ENCODE assay signal across 21 mouse cellular contexts in the genomic region with DNA sequence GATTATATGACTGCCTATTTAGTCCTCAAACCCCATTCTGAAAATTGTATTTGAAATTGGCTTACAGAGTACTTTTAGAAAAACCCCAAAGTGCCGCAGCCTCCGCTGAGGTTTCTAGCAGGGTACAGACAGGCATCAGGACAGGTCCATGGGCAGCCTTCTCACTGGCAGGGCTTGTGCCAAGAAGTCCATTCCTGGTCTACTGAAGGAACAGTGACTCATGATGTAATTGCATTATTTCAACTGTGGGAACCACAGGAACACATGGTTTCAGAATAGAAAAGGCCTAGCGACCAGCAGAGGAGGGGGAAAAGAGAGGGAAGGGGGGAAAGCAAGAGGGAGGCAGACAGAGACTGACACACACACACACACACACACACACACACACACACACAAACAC.
DNase-seq lines count a peak whose midpoint lies in the region; ATAC-seq and TF ChIP-seq lines count a peak whose summit lies in the region.
"Had no signal": no experiment of that assay in that cellular context is flagged by ENCODE, and none has a peak within 500 bp of the region (broad histone marks: within the 10 kb centered on the region; RNA-seq: fewer than 3 reads in every experiment).

No protein-coding gene starts in this region.

- no peak overlapping the region for H3K4me2 ChIP-seq in embryonic facial prominence, embryonic 15.5 days (replicated peaks)
- no peak overlapping the region for H3K4me2 ChIP-seq in intestine, postnatal 0 days (replicated peaks; ENCODE audit: low read depth)
- H3K4me2 ChIP-seq: hindbrain, embryonic 13.5 days; liver, embryonic 13.5 days; midbrain, embryonic 13.5 days; neural tube, embryonic 12.5 days had no signal

- ATAC-seq in embryonic facial prominence, embryonic 15.5 days (ENCODE audit: insufficient number of reproducible peaks, low FRiP score, low TSS enrichment, low read depth), result peak; percentile 84; the same call in 1 of the 2 replicates
- no peak for ATAC-seq in intestine, postnatal 0 days
- ATAC-seq: midbrain, embryonic 13.5 days had no signal

- no peak overlapping the region for H3K27ac ChIP-seq in embryonic facial prominence, embryonic 15.5 days (replicated peaks)
- no peak overlapping the region for H3K27ac ChIP-seq in gastrocnemius, adult 2 months
- no peak overlapping the region for H3K27ac ChIP-seq in intestine, postnatal 0 days (ENCODE audit: low read depth, low read length)
- H3K27ac ChIP-seq: hindbrain, embryonic 13.5 days; liver, embryonic 13.5 days; midbrain, embryonic 13.5 days; neural tube, embryonic 12.5 days; stomach, postnatal 0 days had no signal

- H3K27me3 ChIP-seq in embryonic facial prominence, embryonic 15.5 days, result no peaks in the 10 kb centered on the region
- no peaks in the 10 kb centered on the region for H3K27me3 ChIP-seq in intestine, postnatal 0 days (replicated peaks; ENCODE audit: control insufficient read depth, insufficient read depth, low read length)
- H3K27me3 ChIP-seq: hindbrain, embryonic 13.5 days; liver, embryonic 13.5 days; midbrain, embryonic 13.5 days; neural tube, embryonic 12.5 days had no signal

- no peak overlapping the region for H3K4me3 ChIP-seq in embryonic facial prominence, embryonic 15.5 days (replicated peaks)
- no peak overlapping the region for H3K4me3 ChIP-seq in gastrocnemius, adult 2 months
- no peak overlapping the region for H3K4me3 ChIP-seq in intestine, postnatal 0 days (ENCODE audit: low read depth, low read length)
- H3K4me3 ChIP-seq: hindbrain, embryonic 13.5 days; liver, embryonic 13.5 days; megakaryocyte, embryonic 14.5 days; midbrain, embryonic 13.5 days; neural tube, embryonic 12.5 days had no signal

- DNase-seq in cerebellum, postnatal 25 days, result peak; percentile 14 to 27
- no peak for DNase-seq in cerebellum, postnatal 36 days
- DNase-seq in 3134 (ENCODE audit: extremely low read depth, insufficient read length, low spot score), result peak; percentile 10
- peak; percentile 56 for DNase-seq in Muller cell, postnatal 12 days (ENCODE audit: inconsistent ontology term)
- no peak for DNase-seq in gastrocnemius, adult 2 months
- DNase-seq: adrenal gland, postnatal 10 days; cerebellum, adult 9-11 months; kidney, adult 18-20 months; kidney, postnatal 4 days; layer of hippocampus, adult 9-11 months; liver, embryonic 13.5 days; lung, adult 2 months; right cerebral cortex, postnatal 14 days; thymus, adult 2 months had no signal

- intact Hi-C loops in gastrocnemius, adult 2 months (cut with DNase I), result no loop called here

- no peak for TF ChIP-seq CTCF in gastrocnemius, adult 2 months (IDR thresholded peaks at IDR 0.05)
- no peak for TF ChIP-seq CTCF in intestine, postnatal 0 days (IDR thresholded peaks at IDR 0.05; ENCODE audit: low read depth)

- no peaks in the 10 kb centered on the region for H3K36me3 ChIP-seq in embryonic facial prominence, embryonic 15.5 days
- H3K36me3 ChIP-seq in intestine, postnatal 0 days (ENCODE audit: control insufficient read depth, insufficient read depth), result no peaks in the 10 kb centered on the region
- H3K36me3 ChIP-seq: hindbrain, embryonic 13.5 days; liver, embryonic 13.5 days; midbrain, embryonic 13.5 days; neural tube, embryonic 12.5 days had no signal

- H3K9ac ChIP-seq in embryonic facial prominence, embryonic 15.5 days, result no peak overlapping the region
- H3K9ac ChIP-seq in intestine, postnatal 0 days (ENCODE audit: low read depth, low read length), result no peak overlapping the region
- H3K9ac ChIP-seq: hindbrain, embryonic 13.5 days; liver, embryonic 13.5 days; midbrain, embryonic 13.5 days; neural tube, embryonic 12.5 days had no signal

- 76% methylated on average over 3 of the region's 3 CpGs for WGBS in embryonic facial prominence, embryonic 15.5 days
- WGBS in intestine, postnatal 0 days, result 82% methylated on average over 3 of the region's 3 CpGs

- H3K4me1 ChIP-seq in embryonic facial prominence, embryonic 15.5 days, result no peaks in the 10 kb centered on the region
- no peaks in the 10 kb centered on the region; the same call in 1 of the 2 replicates for H3K4me1 ChIP-seq in intestine, postnatal 0 days (replicated peaks; ENCODE audit: control insufficient read depth, insufficient read depth, low read length)
- H3K4me1 ChIP-seq: hindbrain, embryonic 13.5 days; liver, embryonic 13.5 days; midbrain, embryonic 13.5 days; neural tube, embryonic 12.5 days had no signal

- no peaks in the 10 kb centered on the region for H3K9me3 ChIP-seq in embryonic facial prominence, embryonic 15.5 days (replicated peaks)
- H3K9me3 ChIP-seq in intestine, postnatal 0 days (ENCODE audit: control insufficient read depth), result no peaks in the 10 kb centered on the region
- H3K9me3 ChIP-seq: hindbrain, embryonic 13.5 days; liver, embryonic 13.5 days; midbrain, embryonic 13.5 days; neural tube, embryonic 12.5 days had no signal

Comparison
In these comparisons a context has a peak if more than half of its experiments do, and no peak if none do; other contexts are left out.
1. DNase-seq: peak in cerebellum, postnatal 25 days (2 of 2), 3134 (single experiment) and Muller cell, postnatal 12 days (single experiment); none in cerebellum, postnatal 36 days (0 of 2) and gastrocnemius, adult 2 months (single experiment).